Mouse (Mus musculus): ENCODE results near the gene Igfbp4.

Gene Igfbp4

DNA sequence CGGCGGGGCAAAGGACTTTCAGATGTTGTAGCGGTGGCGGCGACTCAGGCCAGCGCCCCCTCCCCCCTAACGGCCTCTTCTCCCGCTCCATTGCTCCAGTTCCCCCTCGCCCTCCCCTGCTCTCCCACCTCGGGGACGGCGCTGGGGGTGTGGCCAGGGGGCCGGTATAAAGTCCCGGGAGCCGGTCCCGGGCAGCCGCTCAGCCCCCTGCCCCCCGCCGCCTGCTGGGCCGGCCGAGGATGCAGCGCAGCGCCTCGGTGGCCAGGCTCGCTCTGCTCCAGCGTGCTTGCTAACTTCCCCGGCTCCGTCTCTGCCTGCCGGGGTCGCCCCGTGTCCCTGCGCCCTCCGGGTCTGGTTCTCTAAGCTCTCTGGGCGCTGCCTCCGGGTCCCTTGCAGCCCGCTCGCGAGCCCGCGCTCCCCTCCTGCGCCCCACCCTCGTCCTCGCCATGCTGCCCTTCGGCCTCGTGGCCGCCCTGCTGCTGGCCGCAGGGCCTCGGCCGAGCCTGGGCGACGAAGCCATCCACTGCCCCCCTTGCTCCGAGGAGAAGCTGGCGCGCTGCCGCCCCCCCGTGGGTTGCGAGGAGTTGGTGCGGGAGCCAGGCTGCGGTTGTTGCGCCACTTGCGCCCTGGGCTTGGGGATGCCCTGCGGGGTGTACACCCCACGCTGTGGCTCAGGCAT lies at the start of gene Igfbp4:
Igfbp4 (plus strand) TSS at position 194 of the 679 bp plus-strand sequence.
- peak; percentile 37 to 51 for DNase-seq (ENCODE audit: low spot score in 2 of 2)

DNA sequence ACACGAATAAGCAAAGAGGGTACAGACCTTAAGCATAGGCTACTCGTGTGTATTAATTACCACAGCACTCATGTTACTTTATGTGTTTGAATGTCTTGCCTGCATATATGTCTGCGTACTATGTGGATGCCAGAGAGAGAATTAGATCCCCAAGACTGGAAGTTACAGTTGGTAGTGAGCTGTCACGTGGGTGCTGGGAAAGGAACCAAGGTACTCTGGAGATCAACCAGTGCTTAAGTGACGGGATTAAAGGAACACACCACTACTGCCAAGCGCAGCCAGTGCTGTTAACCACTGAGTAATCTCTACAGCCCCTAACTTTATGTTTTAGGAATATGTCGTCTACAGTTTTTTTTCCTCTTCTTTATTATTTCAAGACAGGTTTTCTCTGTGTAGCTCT lies 45.1 kb upstream of the Igfbp4 start:
- DNase-seq (ENCODE audit: low spot score in 2 of 2), result no peak

DNA sequence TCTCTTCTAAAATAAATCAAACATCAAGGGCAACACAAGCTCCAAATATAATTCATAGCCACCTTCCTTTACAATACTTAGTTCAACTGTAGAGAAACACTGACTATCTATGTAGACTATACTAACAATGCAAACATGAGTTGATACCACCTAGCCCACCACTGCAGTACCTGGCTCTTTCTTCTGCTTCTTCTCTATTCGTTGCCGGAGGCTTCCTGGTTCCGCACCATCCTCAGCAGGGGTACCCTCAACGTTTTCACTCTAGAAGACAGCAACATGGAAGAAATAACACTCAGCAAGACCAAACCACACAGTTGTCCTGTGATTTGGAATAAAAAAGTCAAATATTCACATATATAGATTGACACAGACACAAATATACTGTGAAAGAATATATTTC lies 43.4 kb upstream of the Igfbp4 start:
- no peak for DNase-seq (ENCODE audit: low spot score in 2 of 2)

DNA sequence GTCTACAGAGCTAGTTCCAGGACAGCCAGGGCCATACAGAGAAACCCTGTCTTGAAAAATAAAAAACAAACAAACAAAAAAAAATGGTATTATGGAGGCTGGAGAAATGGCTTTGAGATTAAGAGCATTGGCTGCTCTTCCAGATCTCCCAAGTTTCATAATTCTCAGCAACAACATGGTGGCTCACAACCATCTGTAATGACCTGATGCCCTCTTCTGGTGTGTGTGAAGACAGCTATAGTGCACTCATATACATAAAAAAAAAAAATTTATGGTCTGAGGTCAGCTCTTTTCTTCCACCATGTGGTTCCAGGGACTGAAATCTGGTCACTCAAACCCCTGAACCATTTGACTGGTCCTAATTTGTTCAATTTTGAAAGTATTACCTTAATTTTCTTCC lies 42.3 kb upstream of the Igfbp4 start:
- DNase-seq (ENCODE audit: low spot score in 2 of 2), result no peak

DNA sequence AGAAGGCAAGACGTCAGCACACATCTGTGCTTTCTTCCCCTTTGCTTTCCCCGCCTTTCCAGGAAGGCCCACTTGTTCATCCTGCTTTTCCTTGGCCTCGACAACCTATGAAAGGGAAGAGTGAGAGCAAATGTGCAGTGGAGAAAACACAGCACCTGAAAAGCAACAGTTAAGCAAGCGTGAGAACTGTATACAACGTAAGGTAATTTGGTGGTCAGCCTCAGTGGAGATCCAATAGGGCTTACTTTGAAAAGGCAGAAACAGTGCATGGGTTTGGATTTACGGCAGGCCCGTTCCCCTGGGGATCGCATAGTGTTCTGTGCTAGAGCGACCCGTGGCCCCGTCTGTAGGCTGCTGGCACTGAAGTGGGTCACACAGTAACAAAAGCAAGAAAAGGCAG lies 41.8 kb upstream of the Igfbp4 start:
- DNase-seq (ENCODE audit: low spot score in 2 of 2), result no peak

DNA sequence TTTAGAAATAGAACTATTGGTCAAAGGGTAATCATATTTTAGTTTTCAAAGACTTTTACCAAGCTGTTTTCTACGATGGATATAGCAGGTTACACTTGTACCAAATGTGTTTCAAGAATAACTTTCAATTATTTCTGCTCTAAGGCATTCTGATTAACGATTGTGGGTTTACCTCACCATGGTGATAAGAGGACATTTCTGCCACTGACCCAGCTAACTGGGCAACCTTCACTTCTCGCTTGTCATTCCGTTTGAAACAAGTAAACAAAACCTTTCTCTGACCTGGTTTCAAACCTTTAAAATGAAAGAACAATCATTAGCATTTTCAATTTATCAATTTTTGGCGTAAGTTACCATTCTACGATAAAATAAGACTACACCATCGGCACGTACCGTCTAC lies 34.3 kb upstream of the Igfbp4 start:
- DNase-seq (ENCODE audit: low spot score in 2 of 2), result no peak

DNA sequence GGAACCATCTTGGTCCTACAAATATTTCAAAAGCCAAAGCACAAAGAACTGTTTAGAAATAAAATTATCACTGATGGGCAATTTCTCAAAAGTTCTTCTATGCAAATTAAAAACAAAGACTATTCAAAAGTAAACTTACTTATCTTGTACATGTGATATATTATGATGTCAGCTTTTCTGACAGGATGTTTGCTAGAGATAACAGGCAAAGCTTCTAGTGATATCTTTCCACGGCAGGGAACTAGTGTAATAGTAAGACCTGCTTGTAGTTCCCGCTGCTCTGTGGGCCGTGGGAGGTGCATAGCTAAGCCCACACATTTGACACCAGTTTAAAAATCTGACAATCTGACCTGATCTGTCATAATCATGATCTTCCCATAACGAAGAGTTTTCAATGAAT lies 30.9 kb upstream of the Igfbp4 start:
- DNase-seq (ENCODE audit: low spot score in 2 of 2), result no peak

DNA sequence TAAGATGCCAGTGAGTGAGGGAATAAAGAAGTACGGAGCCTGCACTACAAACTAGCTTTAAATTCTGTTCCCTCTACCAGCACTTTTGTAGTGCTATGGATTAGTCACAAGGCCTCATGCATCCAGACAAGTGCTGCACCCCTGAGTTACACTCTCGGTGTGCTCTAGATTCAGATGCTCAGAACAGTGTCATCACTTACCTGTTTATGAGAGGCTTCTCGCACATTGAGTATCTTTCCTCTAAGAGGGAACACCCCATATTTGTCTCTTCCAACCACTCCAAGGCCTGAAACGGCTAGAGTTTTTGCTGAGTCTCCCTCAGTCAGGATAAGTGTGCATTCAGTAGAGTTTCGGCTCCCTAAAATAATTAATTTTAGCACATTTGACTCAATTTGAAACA lies 30.3 kb upstream of the Igfbp4 start:
- DNase-seq (ENCODE audit: low spot score in 2 of 2), result no peak

DNA sequence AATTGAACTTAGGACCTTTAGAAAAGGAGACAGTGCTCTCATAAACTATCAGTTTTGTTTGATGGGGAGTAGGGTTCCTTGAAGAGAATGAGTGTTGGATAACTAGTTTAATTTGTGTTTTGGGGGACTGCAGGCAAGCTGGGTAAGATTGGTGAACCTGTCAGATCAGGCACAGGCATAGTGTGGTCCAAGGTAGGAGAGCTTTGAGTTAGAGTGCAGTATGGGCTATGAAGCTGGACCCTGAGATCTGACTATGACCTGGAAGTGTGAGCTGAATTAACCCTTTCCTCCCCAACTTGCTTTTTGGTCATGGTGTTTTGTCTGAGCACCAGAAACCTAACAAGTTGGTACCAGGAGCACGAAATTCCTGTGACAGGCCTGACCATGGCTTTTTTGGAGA lies 27.2 kb upstream of the Igfbp4 start:
- DNase-seq (ENCODE audit: low spot score in 2 of 2), result no peak

DNA sequence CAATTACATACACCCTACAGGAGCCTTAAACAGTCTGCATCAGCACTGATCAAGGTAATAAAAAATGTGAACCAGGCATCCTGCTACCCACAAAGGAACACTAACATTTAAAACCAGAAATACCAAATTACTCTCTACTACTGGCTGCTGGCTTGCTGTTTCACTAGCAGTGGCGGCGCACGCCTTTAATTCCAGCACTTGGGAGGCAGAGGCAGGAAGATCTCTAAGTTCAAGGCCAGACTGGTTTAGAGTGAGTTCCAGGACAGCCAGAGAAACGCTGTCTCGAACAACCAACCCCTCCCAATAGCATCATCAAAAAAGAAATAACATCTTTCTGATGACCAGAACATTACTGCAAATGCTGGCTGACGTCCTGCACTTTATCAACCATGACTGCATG lies 21.2 kb upstream of the Igfbp4 start:
- DNase-seq (ENCODE audit: low spot score in 2 of 2), result no peak

DNA sequence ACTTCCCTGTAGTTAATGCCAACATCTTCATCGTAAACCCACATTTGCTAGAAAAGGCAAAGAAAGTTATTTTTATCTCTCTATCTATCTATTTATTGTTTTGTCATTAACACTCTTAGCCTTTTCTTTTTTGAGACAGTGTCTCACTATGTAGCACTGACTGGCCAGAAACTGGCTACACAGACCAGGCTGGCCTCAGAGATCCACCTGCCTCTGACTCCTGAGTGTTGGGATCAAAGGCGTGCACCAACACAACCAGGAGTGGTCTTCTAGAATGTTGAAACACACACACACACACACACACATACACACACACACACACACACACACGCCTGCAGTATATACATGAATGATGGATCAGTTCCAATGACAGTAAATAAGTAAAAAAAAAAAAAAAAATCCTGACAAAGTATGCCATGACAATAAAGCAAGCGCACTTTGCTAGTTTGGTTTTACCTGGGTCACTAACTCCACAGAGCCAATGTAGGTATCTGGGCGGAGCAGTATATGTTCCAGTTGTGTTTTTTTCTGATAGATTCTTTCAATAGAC lies 18.6 kb upstream of the Igfbp4 start:
- no peak for DNase-seq (ENCODE audit: low spot score in 2 of 2)

DNA sequence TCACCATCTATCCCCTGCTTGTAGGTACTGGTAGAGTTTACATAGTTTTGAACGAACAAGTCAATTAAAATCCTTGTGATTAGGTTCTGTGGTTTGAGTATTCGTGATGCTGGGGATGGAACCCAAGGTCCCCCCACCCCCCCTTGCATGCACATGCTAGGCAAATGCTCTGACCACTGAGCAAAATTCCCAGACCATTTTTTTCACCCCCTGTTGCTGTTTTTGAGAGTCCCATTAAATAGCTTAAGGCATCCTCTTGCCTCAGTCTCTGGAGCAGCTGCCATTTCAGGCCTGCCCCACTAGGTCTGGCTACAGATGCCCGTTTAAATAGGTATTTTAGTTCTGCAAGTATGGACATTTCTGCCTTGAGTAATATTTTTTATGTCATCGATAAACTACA lies 17.9 kb upstream of the Igfbp4 start:
- no peak for DNase-seq (ENCODE audit: low spot score in 2 of 2)

DNA sequence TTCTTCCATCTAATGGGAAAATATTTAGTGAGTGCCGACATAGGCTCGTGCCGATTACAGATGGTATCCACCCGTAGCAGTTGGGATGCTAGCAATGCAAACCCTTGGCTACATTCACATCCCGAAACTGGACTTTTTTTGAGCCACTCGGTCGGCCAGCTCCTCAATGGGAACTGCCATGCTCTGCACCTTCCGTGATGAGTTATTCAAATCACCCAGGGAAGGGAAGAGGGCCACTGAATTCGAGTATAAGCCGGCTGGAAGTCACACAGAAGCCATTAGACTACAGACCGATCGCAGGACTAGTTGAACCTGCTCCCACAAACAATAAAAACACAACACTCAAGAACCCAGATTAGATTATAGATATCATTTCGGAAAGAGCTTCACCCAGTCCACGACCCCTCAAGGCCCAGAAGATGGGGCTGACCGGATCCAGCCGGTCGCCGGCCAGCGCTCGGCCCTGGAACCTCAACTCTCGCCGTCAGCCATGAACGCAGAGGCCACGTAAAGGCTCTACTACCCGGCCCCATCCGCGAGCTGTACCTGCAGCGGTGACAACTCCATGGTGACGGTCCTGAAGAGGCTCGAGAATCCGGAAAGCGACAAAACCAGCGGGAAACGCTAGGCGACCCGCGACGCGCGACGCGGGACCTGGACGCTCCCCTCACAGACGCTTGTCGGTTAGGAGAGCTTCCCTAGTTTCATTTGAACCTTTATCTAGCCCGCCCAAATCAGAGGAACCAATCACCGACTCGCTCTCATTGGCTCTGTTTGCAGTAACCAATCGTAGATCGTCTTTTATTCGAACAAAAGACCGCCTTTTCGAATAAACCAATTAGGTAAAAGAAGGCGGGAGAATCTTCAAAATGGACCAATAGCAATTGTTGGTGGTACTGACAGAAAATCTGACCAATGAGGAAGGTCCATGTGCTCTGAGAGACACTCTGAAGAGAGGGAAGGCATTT lies 17.3 kb upstream of the Igfbp4 start, which contains the start of gene Top2a:
Top2a (minus strand) TSS at position 690 of the 968 bp plus-strand sequence.
- DNase-seq (ENCODE audit: low spot score in 2 of 2), result peak; percentile 88 to 98

DNA sequence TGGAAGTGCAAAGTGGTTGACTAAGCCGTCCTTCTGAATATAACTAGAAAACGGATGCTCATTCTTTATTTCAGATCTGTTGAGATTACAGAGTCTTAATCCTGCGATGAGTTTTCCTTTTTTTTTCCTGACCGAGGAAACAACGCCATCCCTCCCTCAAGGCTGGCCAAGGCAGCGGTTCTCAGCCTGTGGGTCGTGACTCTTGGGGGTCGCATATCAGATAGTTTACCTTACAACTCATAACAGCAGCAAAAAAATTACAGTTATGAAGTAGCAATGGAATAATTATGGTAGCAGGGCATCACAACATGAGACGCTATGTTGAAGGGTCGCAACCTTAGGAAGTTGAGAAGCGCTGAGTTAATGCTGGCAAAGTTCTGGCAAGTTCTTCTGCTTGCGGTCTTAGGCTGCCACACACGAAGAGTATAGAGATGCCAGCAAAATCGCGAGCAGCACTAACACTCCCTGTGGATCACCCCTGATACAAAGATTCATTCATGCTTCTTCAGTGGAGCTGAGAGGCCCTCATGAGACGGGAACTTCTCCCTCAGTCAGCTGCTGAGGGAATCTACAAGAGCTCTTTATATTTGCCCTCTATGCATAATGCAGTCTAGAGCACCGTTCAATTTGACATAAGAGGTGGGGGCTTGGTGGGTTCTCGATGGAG lies 16.4 kb upstream of the Igfbp4 start:
- DNase-seq (ENCODE audit: low spot score in 2 of 2), result peak in 1 of 2 experiments; percentile 13

DNA sequence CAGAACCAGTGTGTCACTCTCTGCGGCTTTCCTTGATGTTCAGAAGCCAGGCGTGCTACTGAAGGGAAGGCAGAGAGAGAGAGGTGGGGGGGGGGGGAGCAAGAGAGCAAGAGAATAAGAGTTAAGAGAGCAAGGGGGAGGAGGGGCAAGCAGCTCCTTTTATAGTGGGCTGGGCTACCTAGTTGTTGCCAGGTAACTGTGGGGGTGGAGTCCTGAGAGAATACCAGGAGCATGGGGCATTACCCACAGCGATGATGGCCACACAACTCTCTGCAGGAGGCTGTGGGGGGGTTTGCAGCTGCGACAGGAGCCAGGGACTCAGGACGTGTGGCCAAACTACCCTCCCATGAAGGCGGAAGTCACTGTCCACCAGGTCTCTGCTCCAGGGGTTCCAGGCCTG lies 15.2 kb upstream of the Igfbp4 start:
- DNase-seq (ENCODE audit: low spot score in 2 of 2), result no peak

DNA sequence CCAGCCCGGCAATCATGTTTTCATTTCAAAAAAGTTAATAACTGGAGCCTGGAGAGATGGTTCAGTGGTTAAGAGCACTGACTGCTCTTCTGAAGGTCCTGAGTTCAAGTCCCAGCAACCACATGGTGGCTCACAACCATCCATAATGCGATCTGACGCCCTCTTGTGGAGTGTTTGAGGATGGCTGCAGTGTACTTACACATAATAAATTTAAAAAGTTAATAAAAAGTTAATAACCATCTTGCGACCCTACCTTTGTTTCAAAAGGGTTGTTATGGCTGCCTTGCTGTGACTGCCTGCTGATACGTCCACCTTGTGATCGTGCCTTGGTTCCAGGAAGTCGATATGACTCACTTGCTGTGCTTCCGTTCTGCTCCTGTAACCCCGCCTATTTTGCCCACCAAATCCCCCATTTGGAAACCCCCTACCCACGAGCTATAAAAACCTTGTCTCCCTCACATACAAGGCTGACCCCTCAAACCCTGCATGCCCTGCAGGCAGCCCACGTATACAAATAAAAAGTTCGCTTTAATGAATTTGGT lies 14.1 kb upstream of the Igfbp4 start:
- DNase-seq (ENCODE audit: low spot score in 2 of 2), result no peak

DNA sequence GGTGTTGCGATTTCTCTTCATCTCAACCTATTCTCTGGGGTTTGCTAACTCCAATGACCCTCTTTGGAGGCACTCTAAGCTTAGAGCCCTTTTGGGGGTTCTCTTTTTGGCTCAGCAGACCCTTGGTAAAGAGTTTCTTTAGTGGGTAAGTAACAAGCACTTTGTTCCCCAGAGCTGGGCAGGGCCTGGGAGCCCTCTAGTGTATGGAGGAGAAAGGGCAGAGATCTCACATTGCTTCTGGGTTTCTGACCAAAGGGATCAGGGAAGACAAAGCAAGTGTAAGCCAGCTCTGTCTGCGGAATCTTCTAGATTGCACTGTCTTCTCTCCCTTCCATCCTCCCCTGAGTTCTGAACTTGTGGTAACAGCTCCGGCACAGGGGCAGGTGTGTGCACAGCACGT lies 5.7 kb upstream of the Igfbp4 start:
- no peak for DNase-seq (ENCODE audit: low spot score in 2 of 2)

DNA sequence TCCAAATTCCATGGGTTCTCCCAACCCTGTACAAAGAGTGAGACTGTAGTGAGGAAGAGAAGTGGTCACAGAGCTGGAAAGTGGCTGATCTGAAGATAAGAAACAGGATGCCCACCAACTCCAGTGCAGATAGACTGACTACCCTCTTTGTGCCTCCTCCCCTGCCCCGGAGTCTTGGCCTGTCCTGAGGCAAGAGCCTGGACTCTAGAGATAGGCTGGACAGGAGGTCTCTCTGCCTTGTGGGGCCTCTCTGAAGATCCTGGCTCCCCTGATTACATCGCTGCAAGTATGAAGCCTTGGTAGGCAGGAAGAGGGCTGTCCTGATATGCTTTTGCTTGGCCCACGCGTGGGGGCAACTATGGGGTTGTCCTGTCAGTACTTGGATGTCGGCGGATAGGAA lies 4.8 kb upstream of the Igfbp4 start:
- no peak for DNase-seq (ENCODE audit: low spot score in 2 of 2)

DNA sequence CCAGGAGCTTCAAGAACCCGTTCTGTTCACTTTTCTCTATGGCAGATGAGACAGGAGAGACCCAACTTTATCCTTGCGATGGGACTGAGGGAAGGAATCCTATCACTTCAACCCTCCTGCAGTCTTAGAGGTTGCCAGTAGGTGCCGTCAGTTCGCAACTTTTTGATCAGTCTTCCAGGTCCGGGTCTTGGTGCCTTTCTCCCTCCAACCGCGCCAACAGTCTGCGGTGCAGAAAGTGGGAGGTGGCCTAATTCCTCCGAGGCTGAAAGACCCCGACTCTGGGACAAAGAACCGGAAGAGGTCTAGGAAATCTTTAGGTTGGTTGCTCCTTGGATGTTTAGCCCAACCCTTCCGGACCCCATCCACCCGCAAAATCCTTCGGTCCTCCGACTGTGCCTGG lies 1.3 kb upstream of the Igfbp4 start:
- DNase-seq (ENCODE audit: low spot score in 2 of 2), result peak; percentile 58 to 76

DNA sequence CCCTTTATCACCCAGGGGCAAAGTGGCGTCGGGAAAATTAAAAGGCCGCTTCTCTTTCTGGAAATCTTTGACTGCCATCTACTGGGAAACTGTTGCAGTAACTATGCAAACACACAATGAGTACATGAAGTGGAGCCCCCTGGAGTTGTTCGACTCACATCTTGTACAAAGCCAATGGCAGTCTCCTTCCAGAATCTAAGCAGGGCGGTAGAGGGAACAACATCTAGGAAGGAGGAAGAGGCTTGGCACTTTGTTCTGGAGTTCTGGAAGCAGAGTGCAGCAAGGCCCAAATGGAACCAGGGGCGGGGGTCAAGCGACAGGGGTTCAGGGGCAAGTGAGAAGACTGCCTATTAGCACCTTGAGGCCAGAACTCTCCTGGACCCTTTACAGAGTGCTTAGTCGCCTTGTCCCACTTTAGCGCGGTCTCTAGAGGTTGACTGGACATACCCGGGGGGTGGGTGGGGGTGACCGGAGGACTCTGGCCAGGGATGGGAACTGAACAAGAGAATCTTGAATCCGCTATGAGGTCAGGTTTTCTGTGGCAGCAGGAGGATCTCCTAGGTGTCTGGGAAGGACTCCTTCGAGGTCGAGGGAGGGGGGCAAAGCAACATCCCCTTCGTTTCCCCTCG lies 584 bp upstream of the Igfbp4 start:
- DNase-seq (ENCODE audit: low spot score in 2 of 2), result peak in 1 of 2 experiments; percentile 24

All from spleen, postnatal 10 days (tissue).